Mouse (Mus musculus): ENCODE data around the gene Pax7. TPM values are rescaled to one million over a fixed set of nuclear protein-coding genes. Genes with fewer than 3 reads are reported as not detected.

The Pax7 gene
- polyA plus RNA-seq, 1 experiment from 2014 or later, result 0.27 TPM

- Histone ChIP-seq H3K36me3 (ENCODE audit: control insufficient read depth, insufficient read depth, low read length) (no peaks in the 10 kb centered on the region), H3K9ac (replicated peaks; ENCODE audit: low read depth, low read length) (peak overlapping the region; percentile 25; the same call in 1 of the 2 replicates), H3K27me3 (ENCODE audit: control insufficient read depth, insufficient read depth, low read length) (peaks cover 33% of the 10 kb centered on the region), H3K4me2 (ENCODE audit: low read depth, low read length) (peak overlapping the region; percentile 42), H3K9me3 (ENCODE audit: control insufficient read depth, low read length) (no peaks in the 10 kb centered on the region), H3K4me3 (ENCODE audit: low read depth, low read length) (peak overlapping the region; percentile 31), H3K4me1 (ENCODE audit: control insufficient read depth, insufficient read depth, low read length) (peaks cover 15% of the 10 kb centered on the region; the same call in 1 of the 2 replicates), H3K27ac (ENCODE audit: low read depth, low read length) (no peak overlapping the region)
- ATAC-seq (ENCODE audit: low read depth), result no peak
- WGBS, result under 1% methylated on average over 62 of the region's 65 CpGs
Observed at GRCm38 (mm10) chr4:139821491-139822160, 11.7 kb downstream of the Pax7 start.

- Histone ChIP-seq H3K9me3 (ENCODE audit: control insufficient read depth, low read length) (no peaks in the 10 kb centered on the region), H3K27me3 (ENCODE audit: control insufficient read depth, insufficient read depth, low read length) (peaks cover 33% of the 10 kb centered on the region), H3K9ac (replicated peaks; ENCODE audit: low read depth, low read length) (peak overlapping the region; percentile 25; the same call in 1 of the 2 replicates), H3K4me1 (ENCODE audit: control insufficient read depth, insufficient read depth, low read length) (peaks cover 15% of the 10 kb centered on the region; the same call in 1 of the 2 replicates), H3K4me2 (ENCODE audit: low read depth, low read length) (peak overlapping the region; percentile 42), H3K4me3 (ENCODE audit: low read depth, low read length) (peak overlapping the region; percentile 31), H3K36me3 (ENCODE audit: control insufficient read depth, insufficient read depth, low read length) (no peaks in the 10 kb centered on the region), H3K27ac (ENCODE audit: low read depth, low read length) (no peak overlapping the region)
- 2% methylated on average over 22 of the region's 22 CpGs for WGBS
- no peak for ATAC-seq (ENCODE audit: low read depth)
Observed at GRCm38 (mm10) chr4:139821071-139821470, 12.3 kb downstream of the Pax7 start.

- no peak for ATAC-seq (ENCODE audit: low read depth)
- Histone ChIP-seq H3K9me3 (ENCODE audit: control insufficient read depth, low read length) (no peaks in the 10 kb centered on the region), H3K9ac (replicated peaks; ENCODE audit: low read depth, low read length) (no peak overlapping the region), H3K27me3 (ENCODE audit: control insufficient read depth, insufficient read depth, low read length) (peaks cover 26% of the 10 kb centered on the region), H3K4me2 (ENCODE audit: low read depth, low read length) (no peak overlapping the region), H3K4me3 (ENCODE audit: low read depth, low read length) (no peak overlapping the region), H3K4me1 (ENCODE audit: control insufficient read depth, insufficient read depth, low read length) (peaks cover 15% of the 10 kb centered on the region; the same call in 1 of the 2 replicates), H3K36me3 (ENCODE audit: control insufficient read depth, insufficient read depth, low read length) (no peaks in the 10 kb centered on the region), H3K27ac (ENCODE audit: low read depth, low read length) (no peak overlapping the region)
- 10% methylated on average over 9 of the region's 9 CpGs for WGBS
Observed at GRCm38 (mm10) chr4:139819411-139820030, 13.8 kb downstream of the Pax7 start.

- Histone ChIP-seq H3K27ac (ENCODE audit: low read depth, low read length) (no peak overlapping the region), H3K9ac (replicated peaks; ENCODE audit: low read depth, low read length) (no peak overlapping the region), H3K36me3 (ENCODE audit: control insufficient read depth, insufficient read depth, low read length) (no peaks in the 10 kb centered on the region), H3K4me2 (ENCODE audit: low read depth, low read length) (no peak overlapping the region), H3K4me3 (ENCODE audit: low read depth, low read length) (no peak overlapping the region), H3K27me3 (ENCODE audit: control insufficient read depth, insufficient read depth, low read length) (peaks cover 29% of the 10 kb centered on the region), H3K4me1 (ENCODE audit: control insufficient read depth, insufficient read depth, low read length) (peaks cover 8% of the 10 kb centered on the region; the same call in 1 of the 2 replicates), H3K9me3 (ENCODE audit: control insufficient read depth, low read length) (no peaks in the 10 kb centered on the region)
- 7% methylated on average over 7 of the region's 7 CpGs for WGBS
- no peak; the same call in 1 of the 2 replicates for ATAC-seq (ENCODE audit: low read depth)
Observed at GRCm38 (mm10) chr4:139818163-139818562, 15.2 kb downstream of the Pax7 start.

GRCm38 (mm10) chr4:139813371-139813960 lies 19.9 kb downstream of the Pax7 start:
- Histone ChIP-seq H3K4me1 (ENCODE audit: control insufficient read depth, insufficient read depth, low read length) (peaks cover 9% of the 10 kb centered on the region; the same call in 1 of the 2 replicates), H3K9me3 (ENCODE audit: control insufficient read depth, low read length) (no peaks in the 10 kb centered on the region), H3K4me2 (ENCODE audit: low read depth, low read length) (no peak overlapping the region), H3K9ac (replicated peaks; ENCODE audit: low read depth, low read length) (no peak overlapping the region), H3K27me3 (ENCODE audit: control insufficient read depth, insufficient read depth, low read length) (peaks cover 20% of the 10 kb centered on the region), H3K36me3 (ENCODE audit: control insufficient read depth, insufficient read depth, low read length) (no peaks in the 10 kb centered on the region), H3K27ac (ENCODE audit: low read depth, low read length) (no peak overlapping the region), H3K4me3 (ENCODE audit: low read depth, low read length) (no peak overlapping the region)
- ATAC-seq (ENCODE audit: low read depth), result no peak
- WGBS, result 26% methylated on average over 9 of the region's 9 CpGs

GRCm38 (mm10) chr4:139811901-139812300 lies 21.4 kb downstream of the Pax7 start:
- no peaks in the 10 kb centered on the region for H3K9me3 ChIP-seq (ENCODE audit: control insufficient read depth, low read length)
- ATAC-seq (ENCODE audit: low read depth), result no peak
- peaks cover 16% of the 10 kb centered on the region for H3K27me3 ChIP-seq (ENCODE audit: control insufficient read depth, insufficient read depth, low read length)
- WGBS, result 49% methylated on average over 4 of the region's 4 CpGs
- peaks cover 11% of the 10 kb centered on the region; the same call in 1 of the 2 replicates for H3K4me1 ChIP-seq (ENCODE audit: control insufficient read depth, insufficient read depth, low read length)
- no peak overlapping the region for H3K9ac ChIP-seq (replicated peaks; ENCODE audit: low read depth, low read length)
- no peaks in the 10 kb centered on the region for H3K36me3 ChIP-seq (ENCODE audit: control insufficient read depth, insufficient read depth, low read length)
- H3K4me2 ChIP-seq (ENCODE audit: low read depth, low read length), result no peak overlapping the region
- no peak overlapping the region for H3K4me3 ChIP-seq (ENCODE audit: low read depth, low read length)
- no peak overlapping the region for H3K27ac ChIP-seq (ENCODE audit: low read depth, low read length)

- Histone ChIP-seq H3K4me2 (ENCODE audit: low read depth, low read length) (no peak overlapping the region), H3K36me3 (ENCODE audit: control insufficient read depth, insufficient read depth, low read length) (no peaks in the 10 kb centered on the region), H3K9me3 (ENCODE audit: control insufficient read depth, low read length) (no peaks in the 10 kb centered on the region), H3K4me1 (ENCODE audit: control insufficient read depth, insufficient read depth, low read length) (peaks cover 11% of the 10 kb centered on the region; the same call in 1 of the 2 replicates), H3K9ac (replicated peaks; ENCODE audit: low read depth, low read length) (no peak overlapping the region), H3K27me3 (ENCODE audit: control insufficient read depth, insufficient read depth, low read length) (peaks cover 12% of the 10 kb centered on the region), H3K4me3 (ENCODE audit: low read depth, low read length) (no peak overlapping the region), H3K27ac (ENCODE audit: low read depth, low read length) (no peak overlapping the region)
- WGBS, result 25% methylated on average over 5 of the region's 5 CpGs
- no peak for ATAC-seq (ENCODE audit: low read depth)
Observed at GRCm38 (mm10) chr4:139811475-139811874, 21.9 kb downstream of the Pax7 start.

GRCm38 (mm10) chr4:139810762-139811438 lies 22.4 kb downstream of the Pax7 start:
- 3% methylated on average over 22 of the region's 22 CpGs for WGBS
- ATAC-seq (ENCODE audit: low read depth), result no peak

More at GRCm38 (mm10) chr4:139810762-139811438, 22.4 kb downstream of the Pax7 start:
- H3K36me3 ChIP-seq (ENCODE audit: control insufficient read depth, insufficient read depth, low read length), result no peaks in the 10 kb centered on the region
- no peak overlapping the region for H3K27ac ChIP-seq (ENCODE audit: low read depth, low read length)
- H3K4me1 ChIP-seq (ENCODE audit: control insufficient read depth, insufficient read depth, low read length), result peaks cover 11% of the 10 kb centered on the region; the same call in 1 of the 2 replicates
- no peak overlapping the region for H3K4me3 ChIP-seq (ENCODE audit: low read depth, low read length)
- H3K4me2 ChIP-seq (ENCODE audit: low read depth, low read length), result no peak overlapping the region; the same call in 1 of the 2 replicates
- no peaks in the 10 kb centered on the region for H3K9me3 ChIP-seq (ENCODE audit: control insufficient read depth, low read length)
- H3K27me3 ChIP-seq (ENCODE audit: control insufficient read depth, insufficient read depth, low read length), result peaks cover 9% of the 10 kb centered on the region; the same call in 1 of the 2 replicates
- no peak overlapping the region for H3K9ac ChIP-seq (replicated peaks; ENCODE audit: low read depth, low read length)
